Mouse (Mus musculus): ENCODE measurements at regions not wholly inside any gene's neighbourhood (a gene's known extent, or its start where the extent isn't known, plus 50 kb on each side); places are given as distances from the start of the nearest gene placed in this dataset.

DNA sequence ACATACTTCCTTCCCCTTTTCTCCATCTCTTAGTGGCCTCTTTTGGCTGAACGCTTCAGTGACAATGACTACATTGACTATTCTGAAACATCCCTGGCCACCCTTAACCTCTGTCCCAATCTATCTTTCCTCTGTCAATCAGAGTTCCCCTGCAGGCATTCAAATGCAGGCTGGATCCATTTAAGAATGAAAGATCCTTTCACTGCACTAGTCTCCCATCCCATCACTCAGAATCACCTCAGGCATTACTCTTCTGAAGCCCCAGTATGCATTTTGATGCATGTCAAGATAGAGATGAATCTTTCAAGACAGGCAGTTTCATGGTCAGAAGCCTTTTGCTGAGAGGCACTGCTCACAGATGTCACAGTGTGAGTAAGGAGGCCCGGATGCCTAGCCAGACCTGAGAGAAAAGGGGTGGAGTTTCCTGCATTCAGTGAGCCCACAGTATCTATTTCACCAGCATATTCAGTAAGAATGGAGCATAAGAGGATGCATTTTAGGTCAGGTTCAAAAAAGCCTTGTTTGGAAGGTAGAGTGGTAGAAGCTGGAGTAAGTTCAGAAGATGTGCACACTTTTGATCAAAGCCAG lies 523.0 kb upstream of the Nrsn1 start:
- TF ChIP-seq NANOG (IDR thresholded peaks at IDR 0.05; ENCODE audit: borderline replicate concordance, low read length), result no peak
- no peak for TF ChIP-seq POU5F1 (IDR thresholded peaks at IDR 0.05; ENCODE audit: borderline replicate concordance, low read length)
- TF ChIP-seq CTCF (conservative IDR thresholded peaks at IDR 0.05; ENCODE audit: low read length), result no peak
- Histone ChIP-seq H3K4me3 (replicated peaks; ENCODE audit: low read length) (no peak overlapping the region), H3K4me1 (replicated peaks; ENCODE audit: low read depth, low read length) (no peaks in the 10 kb centered on the region), H3K36me3 (ENCODE audit: insufficient read depth, low read length) (no peaks in the 10 kb centered on the region), H3K9me3 (ENCODE audit: low read length) (no peaks in the 10 kb centered on the region), H3K27me3 (ENCODE audit: insufficient read depth, low read length) (no peaks in the 10 kb centered on the region)

DNA sequence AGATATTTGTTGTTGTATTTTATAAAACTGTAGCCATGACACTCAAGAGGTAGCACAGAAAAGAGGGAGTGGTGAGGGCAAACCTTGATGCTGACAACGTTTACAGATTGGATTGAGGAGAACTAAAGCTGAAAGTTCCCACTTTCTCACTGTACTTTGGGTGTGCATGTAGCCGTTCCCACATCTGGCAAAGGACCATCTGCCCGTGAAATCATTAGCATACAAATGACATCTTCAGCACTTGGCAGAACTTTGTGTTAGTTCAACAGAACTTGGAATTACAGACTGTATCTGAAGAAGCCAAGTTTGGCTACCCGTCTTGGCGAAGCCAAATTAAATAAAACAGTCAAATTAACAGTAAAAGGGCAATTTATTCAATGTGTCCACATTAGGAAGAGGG lies 510.9 kb upstream of the Nrsn1 start:
- Histone ChIP-seq H3K36me3 (ENCODE audit: insufficient read depth, low read length) (no peaks in the 10 kb centered on the region), H3K4me3 (replicated peaks; ENCODE audit: low read length) (no peak overlapping the region), H3K4me1 (replicated peaks; ENCODE audit: low read depth, low read length) (no peaks in the 10 kb centered on the region)

DNA sequence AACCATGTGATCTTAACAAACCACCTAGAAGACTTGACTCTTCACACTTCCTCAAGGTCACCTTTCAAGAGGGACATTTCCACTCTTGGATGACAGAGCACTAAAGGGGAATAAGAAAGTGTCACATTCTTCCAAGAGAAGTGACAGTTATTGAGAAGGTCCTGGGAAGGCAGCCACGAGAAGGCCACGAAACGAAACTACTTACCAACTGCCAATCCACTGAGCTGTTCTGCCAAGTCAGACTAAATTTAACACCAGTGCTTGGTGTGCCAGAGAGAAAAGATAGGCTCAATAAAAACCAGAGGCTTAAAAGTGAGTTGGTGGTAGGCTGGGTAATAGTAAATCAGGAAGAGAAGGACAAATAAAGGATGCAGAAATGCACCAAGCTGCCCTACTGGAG lies 507.4 kb upstream of the Nrsn1 start:
- TF ChIP-seq NANOG (IDR thresholded peaks at IDR 0.05; ENCODE audit: borderline replicate concordance, low read length) (no peak), POU5F1 (IDR thresholded peaks at IDR 0.05; ENCODE audit: borderline replicate concordance, low read length) (no peak), CTCF (conservative IDR thresholded peaks at IDR 0.05; ENCODE audit: low read length) (no peak)
- Histone ChIP-seq H3K36me3 (ENCODE audit: insufficient read depth, low read length) (no peaks in the 10 kb centered on the region), H3K4me3 (replicated peaks; ENCODE audit: low read length) (no peak overlapping the region), H3K9me3 (ENCODE audit: low read length) (no peaks in the 10 kb centered on the region), H3K4me1 (replicated peaks; ENCODE audit: low read depth, low read length) (no peaks in the 10 kb centered on the region), H3K27me3 (ENCODE audit: insufficient read depth, low read length) (no peaks in the 10 kb centered on the region)

More for the DNA sequence above, 510.9 kb upstream of the Nrsn1 start:
- H3K27me3 ChIP-seq (ENCODE audit: insufficient read depth, low read length), result no peaks in the 10 kb centered on the region
- H3K9me3 ChIP-seq (ENCODE audit: low read length), result no peaks in the 10 kb centered on the region
- TF ChIP-seq CTCF (conservative IDR thresholded peaks at IDR 0.05; ENCODE audit: low read length) (no peak), NANOG (IDR thresholded peaks at IDR 0.05; ENCODE audit: borderline replicate concordance, low read length) (no peak), POU5F1 (IDR thresholded peaks at IDR 0.05; ENCODE audit: borderline replicate concordance, low read length) (no peak)

DNA sequence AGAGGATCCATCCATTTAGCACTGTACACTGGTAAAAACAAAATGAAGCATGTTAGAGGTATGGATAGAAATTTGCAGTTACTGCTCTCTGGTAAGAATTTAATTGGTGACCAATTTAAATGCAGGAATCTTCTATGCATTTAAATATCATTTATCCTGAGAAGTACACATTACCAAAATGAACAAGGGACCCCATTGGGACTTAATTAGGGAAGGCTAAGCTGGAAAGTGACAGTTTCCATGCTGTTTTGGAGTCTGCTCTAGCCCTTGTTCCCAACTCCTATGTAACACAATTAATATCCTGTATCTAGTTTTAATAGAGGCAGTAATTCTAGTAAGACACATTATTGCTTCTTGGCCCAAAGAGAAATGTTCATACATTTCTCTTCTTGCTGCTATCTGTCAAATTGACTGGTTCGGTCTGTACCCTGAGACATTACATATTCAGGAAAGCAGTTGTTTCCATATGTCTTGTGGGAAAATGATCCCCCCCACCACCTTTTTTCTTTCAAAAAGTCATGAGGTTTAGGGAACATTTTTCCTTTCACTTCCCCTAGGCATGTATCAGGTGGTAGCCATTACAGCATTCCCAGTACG lies 504.4 kb upstream of the Nrsn1 start:
- H3K27me3 ChIP-seq (ENCODE audit: insufficient read depth, low read length), result no peaks in the 10 kb centered on the region
- no peak overlapping the region for H3K4me3 ChIP-seq (replicated peaks; ENCODE audit: low read length)
- no peaks in the 10 kb centered on the region for H3K4me1 ChIP-seq (replicated peaks; ENCODE audit: low read depth, low read length)

DNA sequence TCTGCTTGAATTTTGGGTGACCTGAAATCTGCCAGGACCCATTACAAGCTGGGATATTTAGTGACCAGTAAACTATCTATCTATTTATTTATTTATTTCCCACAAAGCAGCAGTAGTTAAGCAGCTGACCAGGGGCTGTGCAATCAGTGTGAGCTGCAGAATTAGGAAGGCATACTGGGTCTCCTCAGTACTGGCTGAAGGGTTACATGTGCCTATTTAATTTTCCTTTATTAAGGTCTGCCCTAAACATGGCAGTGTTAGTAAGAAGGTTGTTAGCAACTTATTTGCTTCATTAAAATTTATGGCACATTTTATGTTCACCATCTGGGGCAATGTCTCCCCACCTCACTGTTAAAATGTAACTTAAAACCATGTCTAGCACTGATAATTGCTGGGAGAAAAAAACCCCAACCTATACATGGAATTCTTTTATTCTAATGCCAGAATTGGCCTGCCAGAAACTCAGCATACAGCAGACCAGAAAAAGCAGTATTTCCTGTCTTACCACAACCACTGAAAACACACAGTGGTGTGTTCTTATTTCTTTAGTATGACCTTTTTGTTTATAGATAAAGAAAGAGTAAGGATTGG lies 484.3 kb upstream of the Nrsn1 start:
- H3K27me3 ChIP-seq (ENCODE audit: insufficient read depth, low read length), result no peaks in the 10 kb centered on the region
- TF ChIP-seq NANOG (IDR thresholded peaks at IDR 0.05; ENCODE audit: borderline replicate concordance, low read length), result no peak
- TF ChIP-seq POU5F1 (IDR thresholded peaks at IDR 0.05; ENCODE audit: borderline replicate concordance, low read length), result no peak
- TF ChIP-seq CTCF (conservative IDR thresholded peaks at IDR 0.05; ENCODE audit: low read length), result no peak
- H3K36me3 ChIP-seq (ENCODE audit: insufficient read depth, low read length), result no peaks in the 10 kb centered on the region
- no peaks in the 10 kb centered on the region for H3K9me3 ChIP-seq (ENCODE audit: low read length)
- no peak overlapping the region for H3K4me3 ChIP-seq (replicated peaks; ENCODE audit: low read length)
- H3K4me1 ChIP-seq (replicated peaks; ENCODE audit: low read depth, low read length), result no peaks in the 10 kb centered on the region

More for the DNA sequence above, 504.4 kb upstream of the Nrsn1 start:
- TF ChIP-seq CTCF (conservative IDR thresholded peaks at IDR 0.05; ENCODE audit: low read length) (no peak), POU5F1 (IDR thresholded peaks at IDR 0.05; ENCODE audit: borderline replicate concordance, low read length) (no peak), NANOG (IDR thresholded peaks at IDR 0.05; ENCODE audit: borderline replicate concordance, low read length) (no peak)
- Histone ChIP-seq H3K9me3 (ENCODE audit: low read length) (no peaks in the 10 kb centered on the region), H3K36me3 (ENCODE audit: insufficient read depth, low read length) (no peaks in the 10 kb centered on the region)

DNA sequence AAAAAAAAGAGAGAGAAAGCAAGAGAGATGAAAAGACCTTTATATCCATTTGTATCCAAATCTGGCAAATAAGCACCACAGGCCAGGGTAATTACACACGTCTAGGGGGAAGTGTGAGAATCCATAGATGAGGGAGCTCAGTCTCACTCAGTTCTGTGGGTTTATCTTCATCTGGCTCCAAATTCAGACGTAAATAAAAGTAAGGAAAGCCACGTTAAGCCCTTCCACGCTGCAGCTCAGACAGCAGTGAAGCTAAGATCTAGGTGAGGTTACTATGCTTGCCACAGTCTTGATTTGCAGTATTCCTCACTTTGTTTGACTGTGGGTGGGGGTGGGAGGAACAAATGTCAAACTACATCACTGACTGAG lies 481.1 kb upstream of the Nrsn1 start:
- TF ChIP-seq CTCF (conservative IDR thresholded peaks at IDR 0.05; ENCODE audit: low read length) (no peak), POU5F1 (IDR thresholded peaks at IDR 0.05; ENCODE audit: borderline replicate concordance, low read length) (no peak), NANOG (IDR thresholded peaks at IDR 0.05; ENCODE audit: borderline replicate concordance, low read length) (no peak)
- Histone ChIP-seq H3K36me3 (ENCODE audit: insufficient read depth, low read length) (no peaks in the 10 kb centered on the region), H3K4me3 (replicated peaks; ENCODE audit: low read length) (no peak overlapping the region), H3K27me3 (ENCODE audit: insufficient read depth, low read length) (no peaks in the 10 kb centered on the region), H3K9me3 (ENCODE audit: low read length) (no peaks in the 10 kb centered on the region), H3K4me1 (replicated peaks; ENCODE audit: low read depth, low read length) (no peaks in the 10 kb centered on the region)

DNA sequence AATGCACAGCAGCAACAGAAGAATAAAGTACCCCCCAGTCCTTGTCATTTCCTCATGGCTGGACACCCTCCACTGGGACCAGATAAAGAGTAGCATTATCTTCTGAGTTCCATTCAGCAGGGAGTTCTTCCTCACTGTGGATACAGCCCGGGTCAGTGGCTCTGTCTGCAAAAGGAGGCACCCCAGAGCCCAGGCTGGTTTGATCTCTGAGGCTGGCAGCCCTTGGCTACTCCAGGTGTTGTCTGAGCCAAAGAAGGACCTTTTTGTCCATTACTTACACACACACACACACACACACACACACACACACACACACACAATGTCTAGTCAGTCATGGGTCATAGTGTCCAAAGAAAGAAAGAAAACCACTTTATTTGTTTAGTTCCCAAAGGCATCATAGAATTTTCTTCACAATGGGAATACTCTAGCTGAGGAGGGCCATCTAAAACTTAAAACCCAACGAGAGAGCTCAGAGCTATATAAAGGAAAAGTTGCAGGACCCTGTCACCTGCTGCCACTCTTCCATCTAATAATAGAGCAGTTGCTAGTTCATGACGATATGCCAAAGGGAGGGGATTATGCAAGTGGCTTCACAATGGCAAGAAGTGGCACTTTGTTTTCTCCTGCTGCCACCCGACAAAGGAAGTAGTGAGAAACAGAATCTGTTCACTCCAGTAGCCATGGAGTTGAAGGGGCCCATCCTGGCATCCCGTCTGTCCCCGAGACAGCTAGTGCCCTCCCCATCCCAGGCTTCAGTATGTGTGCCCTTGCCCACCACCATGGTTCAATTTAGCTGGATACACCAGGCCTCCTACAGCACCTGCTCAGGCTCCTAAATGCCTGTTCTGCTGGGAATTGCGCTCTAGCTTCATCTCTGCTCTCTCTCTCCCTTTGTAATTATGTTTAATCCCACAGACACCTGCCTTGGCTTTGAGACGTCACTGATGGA lies 480.4 kb upstream of the Nrsn1 start:
- Histone ChIP-seq H3K4me3 (replicated peaks; ENCODE audit: low read length) (no peak overlapping the region), H3K36me3 (ENCODE audit: insufficient read depth, low read length) (no peaks in the 10 kb centered on the region), H3K27me3 (ENCODE audit: insufficient read depth, low read length) (no peaks in the 10 kb centered on the region), H3K9me3 (ENCODE audit: low read length) (no peaks in the 10 kb centered on the region), H3K4me1 (replicated peaks; ENCODE audit: low read depth, low read length) (no peaks in the 10 kb centered on the region)
- TF ChIP-seq POU5F1 (IDR thresholded peaks at IDR 0.05; ENCODE audit: borderline replicate concordance, low read length), result no peak
- TF ChIP-seq CTCF (conservative IDR thresholded peaks at IDR 0.05; ENCODE audit: low read length), result no peak
- no peak for TF ChIP-seq NANOG (IDR thresholded peaks at IDR 0.05; ENCODE audit: borderline replicate concordance, low read length)

DNA sequence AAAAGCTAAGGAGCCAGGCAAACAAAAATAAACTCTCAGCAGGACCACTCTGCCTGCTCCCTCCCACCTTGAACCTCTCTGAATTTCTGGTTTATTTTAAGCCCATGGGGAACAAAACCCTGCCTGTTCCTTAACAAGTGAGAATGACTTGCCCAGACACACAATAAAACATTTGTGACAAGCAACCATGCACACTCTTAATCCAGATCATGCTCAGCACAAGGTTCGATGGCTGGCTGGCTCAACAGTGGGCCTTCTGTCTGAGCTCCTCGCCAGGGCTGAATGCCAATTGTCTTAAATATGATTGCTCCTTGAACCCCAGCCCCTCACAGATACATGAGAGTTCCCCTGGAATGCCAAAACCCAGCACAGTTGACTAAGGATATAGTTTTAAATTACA lies 468.3 kb upstream of the Nrsn1 start:
- H3K4me3 ChIP-seq (replicated peaks; ENCODE audit: low read length), result no peak overlapping the region
- no peaks in the 10 kb centered on the region for H3K9me3 ChIP-seq (ENCODE audit: low read length)
- H3K4me1 ChIP-seq (replicated peaks; ENCODE audit: low read depth, low read length), result no peaks in the 10 kb centered on the region
- H3K36me3 ChIP-seq (ENCODE audit: insufficient read depth, low read length), result no peaks in the 10 kb centered on the region
- no peaks in the 10 kb centered on the region for H3K27me3 ChIP-seq (ENCODE audit: insufficient read depth, low read length)
- TF ChIP-seq CTCF (conservative IDR thresholded peaks at IDR 0.05; ENCODE audit: low read length) (no peak), POU5F1 (IDR thresholded peaks at IDR 0.05; ENCODE audit: borderline replicate concordance, low read length) (no peak), NANOG (IDR thresholded peaks at IDR 0.05; ENCODE audit: borderline replicate concordance, low read length) (no peak)
